Mouse (Mus musculus) forebrain, embryonic 12.5 days (tissue): ENCODE data around the gene Tm2d3. TPM values are rescaled to one million over a fixed set of nuclear protein-coding genes. Genes with fewer than 3 reads are reported as not detected.

Experiments used
- ATAC-seq: fragments of 200-750 bp; cut with Nextera tagmentation; 2 replicates; pipeline ENCODE4 v1.8.0; 2017; ENCODE audit warnings: moderate TSS enrichment; ENCODE audit not compliant: low FRiP score
- H3K27ac ChIP-seq: fragments of 300-500 bp; sonication (generic); 2 replicates; pipeline ENCODE4 v1.5.1; 2016; ENCODE audit warnings: mild to moderate bottlenecking
- H3K27me3 ChIP-seq: fragments of 300-500 bp; sonication (generic); 2 replicates; pipeline ENCODE4 v1.6.1; 2016; ENCODE audit warnings: mild to moderate bottlenecking
- H3K36me3 ChIP-seq: fragments of 300-500 bp; sonication (generic); replicated peaks from 2 replicates; pipeline ENCODE4 v1.6.1; 2016; ENCODE audit warnings: mild to moderate bottlenecking
- H3K4me1 ChIP-seq: fragments of 300-500 bp; sonication (generic); 2 replicates; pipeline ENCODE4 v1.6.1; 2016
- H3K4me2 ChIP-seq: fragments of 300-500 bp; sonication (generic); 2 replicates; pipeline ENCODE4 v1.6.1; 2016; ENCODE audit warnings: mild to moderate bottlenecking, moderate library complexity
- H3K4me3 ChIP-seq: fragments of 300-500 bp; sonication (generic); replicated peaks from 2 replicates; pipeline ENCODE4 v1.5.1; 2016; ENCODE audit warnings: mild to moderate bottlenecking
- H3K9ac ChIP-seq: fragments of 300-500 bp; sonication (generic); 2 replicates; pipeline ENCODE4 v1.6.1; 2016; ENCODE audit warnings: mild to moderate bottlenecking
- H3K9me3 ChIP-seq: fragments of 300-500 bp; sonication (generic); 2 replicates; pipeline ENCODE4 v1.6.1; 2016
- WGBS: fragments of 180-500 bp; shearing (Covaris S2); methylation state at CpG from one replicate; pipeline ENCODE4 v1.1.7; 2016; 5-methylcytosine and 5-hydroxymethylcytosine counted together
- polyA plus RNA-seq: library from polyadenylated mRNA; unstranded; fragments of >200 nt; fragmentation: Nextera tagmentation; extraction: Ambion mirVana; gene quantifications from 2 replicates; pipeline ENCODE4 v1.2.1, GENCODE M21; 2016

Gene Tm2d3
- polyA plus RNA-seq, 1 experiment from 2014 or later = 60.9 TPM

GRCm38 (mm10) chr7:65713782-65714181, 22.8 kb downstream of the Tm2d3 start:
- ATAC-seq = no peak
- H3K36me3 ChIP-seq = no peaks in the 10 kb centered on the region
- no peaks in the 10 kb centered on the region for H3K27me3 ChIP-seq
- no peak overlapping the region for H3K4me2 ChIP-seq
- no peaks in the 10 kb centered on the region for H3K9me3 ChIP-seq
- H3K27ac ChIP-seq = no peak overlapping the region
- H3K4me3 ChIP-seq = no peak overlapping the region
- WGBS = 64% methylated on average over 5 of the region's 5 CpGs
- H3K9ac ChIP-seq = no peak overlapping the region
- no peaks in the 10 kb centered on the region for H3K4me1 ChIP-seq

DNA sequence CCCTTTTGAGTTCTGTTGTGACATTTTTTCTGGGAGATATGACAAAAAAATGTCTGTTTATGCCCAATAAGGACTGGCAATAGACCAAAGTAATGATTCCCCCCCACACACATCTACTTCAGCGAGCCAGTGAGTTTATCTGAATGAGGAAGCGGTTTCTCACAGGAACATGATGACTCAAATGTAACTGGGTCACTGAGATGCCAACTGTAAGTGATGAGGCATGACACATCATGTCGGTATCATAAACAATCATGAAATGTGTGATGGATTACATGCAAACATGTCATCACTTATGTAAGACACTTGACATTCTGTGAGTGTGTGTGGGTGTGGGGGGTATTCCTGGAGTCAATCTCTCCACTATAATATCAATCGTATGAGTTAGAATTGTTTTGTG, 23.3 kb downstream of the Tm2d3 start:
- H3K27me3 ChIP-seq = no peaks in the 10 kb centered on the region
- 88% methylated on average over 4 of the region's 4 CpGs for WGBS
- no peaks in the 10 kb centered on the region for H3K36me3 ChIP-seq
- H3K27ac ChIP-seq = no peak overlapping the region
- H3K9me3 ChIP-seq = no peaks in the 10 kb centered on the region
- no peaks in the 10 kb centered on the region for H3K4me1 ChIP-seq
- no peak overlapping the region for H3K4me2 ChIP-seq
- ATAC-seq = no peak
- no peak overlapping the region for H3K4me3 ChIP-seq
- H3K9ac ChIP-seq = no peak overlapping the region

GRCm38 (mm10) chr7:65734024-65734423, 43.1 kb downstream of the Tm2d3 start:
- H3K4me2 ChIP-seq = no peak overlapping the region
- H3K36me3 ChIP-seq = no peaks in the 10 kb centered on the region
- H3K9ac ChIP-seq = no peak overlapping the region
- WGBS = 90% methylated on average over 2 of the region's 2 CpGs
- H3K27me3 ChIP-seq = no peaks in the 10 kb centered on the region
- no peaks in the 10 kb centered on the region for H3K9me3 ChIP-seq
- no peaks in the 10 kb centered on the region for H3K4me1 ChIP-seq
- H3K27ac ChIP-seq = no peak overlapping the region
- no peak overlapping the region for H3K4me3 ChIP-seq
- no peak for ATAC-seq

- H3K27me3 ChIP-seq = no peaks in the 10 kb centered on the region
- 92% methylated on average over 3 of the region's 3 CpGs for WGBS
Observed at GRCm38 (mm10) chr7:65735261-65735660, 44.3 kb downstream of the Tm2d3 start.

GRCm38 (mm10) chr7:65737286-65738040, 46.5 kb downstream of the Tm2d3 start:
- Histone ChIP-seq H3K4me3 (no peak overlapping the region), H3K36me3 (no peaks in the 10 kb centered on the region), H3K27me3 (no peaks in the 10 kb centered on the region), H3K9me3 (no peaks in the 10 kb centered on the region), H3K4me1 (no peaks in the 10 kb centered on the region), H3K4me2 (no peak overlapping the region), H3K9ac (no peak overlapping the region), H3K27ac (no peak overlapping the region)
- 86% methylated on average over 12 of the region's 12 CpGs for WGBS
- no peak for ATAC-seq

More at GRCm38 (mm10) chr7:65735261-65735660, 44.3 kb downstream of the Tm2d3 start:
- no peak overlapping the region for H3K27ac ChIP-seq
- H3K4me1 ChIP-seq = no peaks in the 10 kb centered on the region
- no peak overlapping the region for H3K4me2 ChIP-seq
- no peak for ATAC-seq
- no peaks in the 10 kb centered on the region for H3K9me3 ChIP-seq
- H3K4me3 ChIP-seq = no peak overlapping the region
- no peak overlapping the region for H3K9ac ChIP-seq
- no peaks in the 10 kb centered on the region for H3K36me3 ChIP-seq

- Histone ChIP-seq H3K9ac (no peak overlapping the region), H3K27me3 (no peaks in the 10 kb centered on the region), H3K4me1 (no peaks in the 10 kb centered on the region), H3K9me3 (no peaks in the 10 kb centered on the region), H3K36me3 (no peaks in the 10 kb centered on the region), H3K4me3 (no peak overlapping the region), H3K27ac (no peak overlapping the region), H3K4me2 (no peak overlapping the region)
- WGBS = 92% methylated on average over 8 of the region's 8 CpGs
- no peak for ATAC-seq
Observed at GRCm38 (mm10) chr7:65742857-65743256, 51.9 kb downstream of the Tm2d3 start.

DNA sequence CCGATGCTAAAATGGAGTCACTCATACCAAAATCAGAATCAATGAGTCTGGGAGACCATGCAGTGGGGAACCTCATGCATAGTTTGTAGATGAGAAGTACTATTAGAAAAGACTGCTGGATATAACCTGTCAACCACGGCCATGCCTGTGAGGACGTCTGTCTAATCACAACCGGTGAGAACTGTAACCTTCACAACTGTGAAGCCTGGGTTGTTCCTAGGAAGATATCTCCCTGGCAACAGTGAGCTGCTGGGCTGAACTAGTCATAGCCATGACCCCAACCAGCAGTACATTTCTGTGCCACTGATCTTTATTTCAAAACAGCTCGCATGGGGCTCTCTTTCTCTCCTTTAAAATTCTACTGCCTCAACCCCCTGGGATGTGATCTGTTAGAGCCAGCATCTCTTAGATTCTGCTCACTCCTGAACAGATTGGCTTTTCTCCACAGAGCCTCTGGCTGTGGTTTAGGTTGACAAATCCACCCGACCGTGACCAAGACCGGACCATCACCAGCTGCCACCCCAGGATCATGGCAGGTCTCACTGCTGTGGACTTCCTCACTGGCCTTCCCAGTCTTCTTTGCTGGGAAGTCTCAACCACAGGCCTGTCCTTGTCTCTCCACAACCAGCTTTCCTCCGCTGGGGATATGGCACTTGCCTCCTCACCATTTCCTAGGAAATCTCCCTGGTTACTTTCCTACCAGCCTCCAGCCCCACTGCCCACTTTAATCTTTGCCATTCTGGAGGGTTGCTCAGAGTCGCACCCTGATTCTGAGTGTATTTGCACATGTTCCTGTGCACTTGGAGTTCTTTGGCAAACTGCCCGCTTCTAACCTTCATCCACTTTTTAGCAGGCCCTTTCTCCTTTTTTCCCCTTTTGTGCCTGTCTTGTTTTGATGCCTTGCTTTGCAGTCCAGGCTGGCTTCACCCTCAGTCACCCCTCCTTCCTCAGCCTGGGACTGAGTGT, 57.3 kb downstream of the Tm2d3 start:
- no peak overlapping the region for H3K4me3 ChIP-seq
- ATAC-seq = no peak

More for the DNA sequence above, 57.3 kb downstream of the Tm2d3 start:
- WGBS = 87% methylated on average over 11 of the region's 11 CpGs
- Histone ChIP-seq H3K27ac (no peak overlapping the region), H3K36me3 (no peaks in the 10 kb centered on the region), H3K4me1 (peaks cover 6% of the 10 kb centered on the region; the same call in 1 of the 2 replicates), H3K27me3 (no peaks in the 10 kb centered on the region), H3K9ac (no peak overlapping the region), H3K9me3 (no peaks in the 10 kb centered on the region), H3K4me2 (no peak overlapping the region)

Other genes starting within 250 kb of the Tm2d3 start
- gene Tjp1, start 163.4 kb upstream of the Tm2d3 start, polyA plus RNA-seq = 29.4 and 30.7 TPM in 2 replicates
- 14.4 TPM in 2 replicates for gene Tarsl2, start 46.3 kb upstream of the Tm2d3 start, polyA plus RNA-seq
- gene Pcsk6, start 170.6 kb downstream of the Tm2d3 start, polyA plus RNA-seq = 1.6 and 2.5 TPM in 2 replicates